Mouse (Mus musculus): ENCODE data around the gene Zfp11.

DNA sequence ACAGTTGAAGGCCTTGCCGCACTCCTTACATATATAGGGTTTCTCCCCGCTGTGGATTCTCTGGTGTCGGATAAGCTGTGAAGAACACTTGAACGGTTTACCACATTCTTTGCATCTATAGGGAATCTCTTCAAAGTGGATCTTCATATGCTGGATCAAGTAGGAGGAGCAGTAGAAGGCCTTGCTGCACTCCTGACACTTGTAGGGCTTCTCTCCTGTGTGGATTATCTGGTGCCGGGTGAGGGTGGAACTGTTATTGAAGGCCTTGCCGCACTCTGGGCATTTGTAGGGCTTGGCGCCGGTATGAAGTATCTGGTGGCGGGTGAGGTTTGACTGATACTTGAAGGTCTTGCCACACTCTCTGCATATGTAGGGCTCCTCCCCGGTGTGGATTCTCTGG lies 12.9 kb downstream of the Zfp11 start:
- TF ChIP-seq POLR2A (IDR thresholded peaks at IDR 0.05; ENCODE audit: low read depth, low read length): no peak
- no peak for TF ChIP-seq CTCF (IDR thresholded peaks at IDR 0.05; ENCODE audit: borderline replicate concordance, insufficient read depth, low read length)

Data from embryonic fibroblast, embryonic 13.5 days (primary cell).